Mouse (Mus musculus) embryo, embryonic 9.5 days (tissue): ENCODE measurements around the gene Rftn1.

Source experiments
- DNase-seq: peaks from one replicate; pipeline ENCODE4 v3.0.0-alpha.2; 2017; ENCODE audit errors: extremely low spot score

Gene Rftn1

DNA sequence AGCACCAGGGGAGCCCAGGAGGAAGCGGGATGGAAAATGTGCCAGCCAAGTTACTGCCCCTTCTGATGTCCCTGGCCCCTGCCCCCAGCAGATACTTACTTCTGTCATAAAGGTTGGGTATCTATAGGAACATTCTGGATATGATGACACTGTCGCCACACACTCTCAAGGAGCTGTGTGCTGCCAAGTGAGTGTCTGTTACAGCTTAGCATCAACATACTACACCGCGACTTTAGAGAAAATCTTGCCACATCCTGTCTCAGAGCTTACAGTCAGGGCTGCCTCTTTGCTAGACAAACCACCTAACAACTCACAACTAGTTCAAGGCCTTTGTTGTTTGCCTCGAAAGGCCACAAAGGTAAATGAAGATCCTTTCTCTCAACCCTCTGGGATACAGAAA, 96.4 kb downstream of the Rftn1 start:
- no peak for DNase-seq

DNA sequence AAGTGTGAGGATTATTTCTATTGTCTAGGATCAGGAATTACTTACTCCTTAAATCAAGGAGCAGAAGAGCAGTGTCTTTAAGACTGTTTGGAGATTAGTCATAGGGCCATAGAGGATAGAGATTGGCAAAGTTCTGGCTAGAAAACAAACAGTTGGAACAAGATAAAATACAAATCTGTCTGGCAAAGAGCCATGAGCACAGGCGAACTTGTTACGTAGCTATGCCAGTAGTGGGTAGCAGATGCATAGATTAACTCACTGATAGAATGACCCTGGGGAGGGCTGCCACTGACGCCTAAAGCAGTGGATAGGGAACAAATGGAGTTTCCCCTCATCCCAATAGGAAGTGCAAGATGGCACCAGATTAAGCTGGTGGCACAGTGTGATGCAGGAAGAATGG, 97.1 kb downstream of the Rftn1 start:
- no peak for DNase-seq

DNA sequence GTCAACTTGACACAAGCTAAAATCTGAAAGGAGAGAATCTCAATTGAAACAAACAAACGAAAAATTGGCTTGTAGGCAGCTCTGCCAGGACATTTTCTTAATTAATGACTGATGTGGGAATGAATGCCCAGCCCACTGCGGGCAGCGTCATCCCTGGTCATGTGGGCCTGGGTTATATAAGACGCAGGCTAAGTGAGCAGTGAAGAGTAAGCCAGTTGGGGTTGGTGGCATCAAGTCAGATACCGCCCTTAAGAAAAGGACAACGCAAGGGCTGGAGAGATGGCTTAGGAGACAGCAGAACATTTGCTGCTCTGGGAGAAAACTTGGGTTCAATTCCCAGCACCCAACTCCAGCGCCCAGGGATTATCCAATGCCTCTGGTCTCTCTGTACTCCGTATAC, 97.6 kb downstream of the Rftn1 start:
- DNase-seq = no peak

DNA sequence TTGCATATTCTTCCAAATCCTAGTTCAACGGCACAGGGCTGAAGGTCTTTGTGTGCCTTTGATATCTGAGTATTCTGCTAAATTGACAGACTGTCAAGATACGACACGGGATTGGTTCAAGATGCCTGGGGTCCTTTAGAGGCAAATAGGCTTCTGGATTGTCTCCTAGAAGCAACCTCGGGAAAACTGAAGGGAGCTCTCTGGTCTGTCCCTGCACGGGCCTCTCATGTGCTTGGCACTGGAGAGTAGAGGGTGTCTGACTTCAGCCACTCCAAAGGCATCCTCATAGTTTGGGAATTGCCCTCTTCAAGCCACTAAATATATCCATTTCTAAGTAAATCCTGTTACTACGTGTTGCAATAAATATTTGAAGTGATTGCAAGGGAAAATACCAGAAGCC, 98.6 kb downstream of the Rftn1 start:
- DNase-seq = no peak

DNA sequence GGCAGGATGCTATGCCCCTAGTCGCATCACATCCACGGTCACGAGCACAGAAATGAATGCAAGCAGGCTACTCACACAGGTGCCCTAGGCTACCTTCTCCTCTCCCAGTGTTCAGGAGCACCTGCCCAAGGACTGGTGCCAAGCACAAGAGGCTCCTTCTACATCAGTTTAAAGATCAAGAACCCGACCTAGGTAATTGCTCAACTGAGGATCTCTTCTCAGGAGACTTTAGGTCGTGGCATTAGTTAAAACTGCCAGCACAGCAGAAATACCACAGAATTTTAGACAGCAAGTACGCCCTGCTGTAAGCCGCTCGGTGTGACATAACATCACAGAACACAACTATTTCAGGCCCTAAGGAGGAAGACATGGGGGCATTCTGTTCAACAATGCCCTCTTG, 100.7 kb downstream of the Rftn1 start:
- no peak for DNase-seq

DNA sequence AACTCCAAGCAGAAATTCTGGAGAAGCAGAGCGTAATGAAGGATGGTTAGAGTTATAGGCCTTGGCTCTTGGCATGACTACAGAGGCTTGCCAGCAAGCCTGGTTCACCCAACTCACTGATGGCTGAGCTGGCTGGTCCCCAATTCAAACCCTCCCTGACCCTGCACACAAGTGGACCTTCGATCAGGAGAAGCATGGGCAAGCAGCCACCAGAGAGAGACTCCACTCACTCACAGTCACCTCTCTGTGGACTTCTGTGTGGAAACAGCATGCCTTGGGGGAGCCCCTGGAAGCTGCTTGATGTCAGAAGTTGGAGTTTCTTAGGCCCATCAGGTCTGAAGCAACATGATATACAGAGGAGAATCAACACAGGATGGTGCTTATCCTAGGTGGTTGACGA, 102.4 kb downstream of the Rftn1 start:
- DNase-seq = no peak

DNA sequence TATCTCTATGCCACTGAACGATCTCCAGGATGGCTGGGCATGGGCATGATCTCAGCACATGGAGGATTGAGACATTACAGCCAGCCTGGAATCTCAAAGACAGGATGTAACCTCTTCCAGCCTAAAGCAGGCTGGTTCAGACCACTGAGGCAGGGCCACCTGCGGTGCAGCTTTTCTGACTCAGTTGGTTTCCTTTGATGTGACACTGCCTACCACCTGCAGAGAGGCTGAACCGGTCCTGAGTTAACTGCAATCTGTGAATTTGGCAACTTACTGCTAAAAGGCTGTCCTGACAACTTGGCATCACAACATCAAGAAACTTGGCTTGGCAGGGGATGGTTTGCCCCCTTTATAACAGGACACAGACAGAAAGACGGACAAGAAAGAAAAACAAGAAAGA, 103.6 kb downstream of the Rftn1 start:
- no peak for DNase-seq

DNA sequence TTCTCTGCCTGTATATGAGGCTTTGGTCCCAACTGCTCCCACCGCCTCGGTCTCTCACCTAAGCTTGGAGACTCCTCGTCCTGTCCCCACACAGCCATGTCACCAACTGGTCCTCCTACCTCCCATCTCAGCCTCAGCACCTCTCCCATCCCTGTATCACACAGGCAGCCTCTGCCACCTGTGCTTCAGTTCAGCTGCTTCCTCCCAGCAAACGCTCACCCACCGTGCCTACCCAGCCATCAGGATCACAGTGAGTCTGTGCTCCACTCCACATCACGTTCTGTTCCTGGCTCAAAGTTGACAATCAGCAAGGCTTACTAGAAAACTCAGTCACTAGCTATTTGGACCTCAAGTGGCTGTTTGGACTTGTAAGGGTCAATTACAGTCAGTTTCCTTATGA, 105.8 kb downstream of the Rftn1 start:
- DNase-seq = no peak

DNA sequence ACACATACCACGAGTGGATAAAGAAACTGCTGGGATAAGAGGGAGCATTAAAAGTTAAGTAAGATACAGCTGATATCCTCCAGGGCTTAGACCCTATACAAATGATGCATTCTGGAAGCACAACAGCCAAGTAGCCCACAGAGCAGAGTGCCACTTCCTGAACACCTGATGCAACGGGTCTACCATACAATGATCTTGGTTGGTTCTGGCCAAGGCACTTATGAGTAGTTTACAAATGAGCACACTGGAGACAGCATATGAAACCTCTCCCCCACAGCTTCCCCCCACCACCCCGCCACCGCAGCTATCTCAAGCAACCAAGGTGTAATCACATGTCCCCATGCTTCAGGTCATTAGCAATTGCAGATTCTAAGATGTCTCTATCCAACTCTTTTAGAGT, 106.5 kb downstream of the Rftn1 start:
- no peak for DNase-seq

DNA sequence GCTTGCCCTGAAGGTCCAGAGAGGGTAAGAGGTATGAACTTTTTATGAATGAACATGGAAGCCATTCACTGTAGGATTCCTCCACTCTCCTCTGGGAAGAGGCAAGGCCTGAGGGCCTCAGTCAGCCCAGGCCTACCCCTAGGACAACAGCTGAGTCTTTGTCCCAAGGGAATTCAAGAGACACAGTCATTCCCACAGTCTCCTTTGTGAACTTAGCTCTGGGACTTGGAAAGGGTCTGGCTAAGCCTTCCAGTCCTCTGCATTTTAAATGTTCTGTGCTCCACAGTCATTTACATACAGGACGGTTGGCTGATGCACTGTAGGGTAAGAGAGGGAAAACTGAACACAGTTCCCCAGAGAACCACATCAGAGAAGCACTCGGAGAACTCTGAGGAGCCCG, 107.5 kb downstream of the Rftn1 start:
- DNase-seq = no peak

DNA sequence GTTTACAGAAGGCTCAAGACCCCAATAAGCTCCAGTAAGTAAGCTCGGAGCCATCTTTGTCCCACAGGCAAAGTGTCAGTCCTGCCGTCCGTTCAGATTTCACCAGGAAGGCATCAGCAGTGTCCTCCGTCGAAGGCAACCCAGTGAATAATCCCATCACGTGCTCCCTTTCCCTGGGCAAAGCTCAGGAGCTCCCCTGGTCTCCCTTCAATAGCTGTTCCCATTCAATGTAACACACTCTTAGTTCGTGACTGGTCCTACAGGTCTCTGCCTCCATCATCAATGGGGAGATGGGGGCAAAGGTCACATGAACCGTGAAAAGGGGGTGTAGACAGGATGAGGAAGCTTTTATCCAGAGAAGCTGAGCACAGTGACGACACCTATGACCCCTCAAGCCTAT, 108.8 kb downstream of the Rftn1 start:
- no peak for DNase-seq

DNA sequence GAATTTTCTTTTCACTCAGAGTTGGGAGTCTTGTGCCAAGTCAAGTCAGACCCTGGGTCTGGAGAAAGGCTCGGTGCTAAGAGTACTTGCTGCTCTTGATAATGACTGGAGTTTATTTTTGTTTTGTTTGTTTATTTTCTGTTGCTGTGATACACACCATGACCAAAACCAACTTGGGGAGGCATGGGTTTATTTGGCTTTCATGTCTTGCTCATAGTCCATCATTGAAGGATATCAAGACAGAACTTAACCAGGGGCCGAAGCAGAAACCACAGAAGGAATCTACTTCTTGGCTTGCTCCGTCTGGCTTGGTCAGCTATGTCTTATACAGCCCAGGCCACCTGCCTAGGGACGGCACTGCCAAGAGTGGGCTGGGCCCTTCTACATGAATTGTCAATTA, 109.5 kb downstream of the Rftn1 start:
- DNase-seq = no peak

DNA sequence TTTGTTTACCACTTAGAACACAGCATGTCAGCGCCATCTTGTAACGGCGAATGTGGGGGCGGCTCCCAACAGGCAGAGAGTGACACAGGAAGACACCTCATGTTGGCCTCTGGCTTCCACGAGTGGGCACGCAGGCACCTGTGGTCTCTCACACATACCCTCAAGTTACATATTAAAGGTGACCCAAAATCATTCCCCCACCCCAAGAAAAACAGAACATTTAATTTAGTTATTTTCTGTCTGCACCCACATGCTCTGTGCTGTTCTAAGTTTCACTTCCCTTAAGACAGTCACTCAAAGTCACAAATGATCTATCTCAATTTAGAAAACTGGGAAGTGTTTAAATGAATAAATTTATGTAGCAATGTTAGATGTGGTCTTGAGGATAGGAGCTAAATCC, 111.7 kb downstream of the Rftn1 start:
- DNase-seq = no peak

DNA sequence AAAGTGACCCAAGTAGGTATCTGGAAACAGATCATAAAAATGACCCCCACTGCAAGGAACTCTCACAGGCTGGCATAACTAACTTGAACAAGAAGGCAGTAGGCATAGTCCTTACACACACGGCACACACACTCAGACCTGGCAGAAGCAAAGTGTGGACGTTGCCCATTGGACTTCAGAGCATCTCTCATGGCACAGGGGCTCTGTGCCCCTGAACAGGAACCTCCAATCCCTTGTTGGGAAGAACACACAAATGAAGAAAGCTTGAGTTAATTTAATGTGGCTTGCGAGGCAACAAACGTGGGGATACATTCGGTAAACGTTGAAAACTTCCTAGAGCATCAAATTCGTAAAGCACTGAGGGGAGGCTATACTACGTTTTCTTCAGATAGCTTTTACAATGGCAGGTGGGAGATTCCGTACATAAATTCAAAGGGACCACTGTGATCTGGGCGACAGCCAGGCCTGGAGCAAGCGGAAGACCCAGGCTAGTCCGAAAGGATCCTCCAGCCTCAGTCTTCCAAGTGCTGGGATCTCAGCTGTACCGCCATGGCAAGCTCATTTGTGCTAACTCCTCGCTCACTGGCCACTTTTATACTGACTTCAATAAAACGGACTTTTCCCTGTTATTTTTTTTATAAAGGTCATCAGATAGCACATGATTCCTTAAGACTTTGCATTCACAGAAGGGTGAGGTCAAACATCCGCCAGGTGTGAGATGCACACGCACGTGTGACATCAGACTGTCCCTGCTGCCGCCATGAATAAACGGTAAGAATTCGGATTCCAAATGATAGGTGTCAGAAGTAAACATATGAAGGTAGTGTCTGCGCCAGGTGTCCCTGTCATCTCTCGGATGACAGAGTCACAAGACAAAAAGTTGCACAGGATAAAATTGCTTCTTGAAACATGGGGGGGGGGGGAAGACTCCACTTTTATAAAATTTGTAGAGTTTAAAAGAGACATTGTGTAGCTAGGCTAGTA, 117.2 kb downstream of the Rftn1 start:
- DNase-seq = no peak

DNA sequence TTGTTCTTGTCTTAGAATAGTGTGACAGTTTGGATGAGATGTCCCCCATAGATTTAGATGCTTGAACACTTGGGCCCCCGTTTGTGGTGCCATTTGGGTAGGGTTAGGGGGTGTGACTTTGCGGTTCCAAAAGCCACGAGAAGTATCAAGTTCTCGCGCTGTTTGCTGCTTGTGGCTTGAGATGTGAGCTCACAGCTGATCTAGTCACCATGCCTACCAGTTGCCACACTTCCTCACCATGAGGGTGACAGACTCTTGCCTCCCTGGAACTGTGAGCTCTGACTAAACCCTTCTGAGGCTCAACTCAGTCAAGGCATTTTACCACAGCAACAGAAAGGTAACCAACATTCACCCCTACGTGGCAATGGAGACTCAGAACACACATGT, 118.9 kb downstream of the Rftn1 start:
- no peak for DNase-seq

DNA sequence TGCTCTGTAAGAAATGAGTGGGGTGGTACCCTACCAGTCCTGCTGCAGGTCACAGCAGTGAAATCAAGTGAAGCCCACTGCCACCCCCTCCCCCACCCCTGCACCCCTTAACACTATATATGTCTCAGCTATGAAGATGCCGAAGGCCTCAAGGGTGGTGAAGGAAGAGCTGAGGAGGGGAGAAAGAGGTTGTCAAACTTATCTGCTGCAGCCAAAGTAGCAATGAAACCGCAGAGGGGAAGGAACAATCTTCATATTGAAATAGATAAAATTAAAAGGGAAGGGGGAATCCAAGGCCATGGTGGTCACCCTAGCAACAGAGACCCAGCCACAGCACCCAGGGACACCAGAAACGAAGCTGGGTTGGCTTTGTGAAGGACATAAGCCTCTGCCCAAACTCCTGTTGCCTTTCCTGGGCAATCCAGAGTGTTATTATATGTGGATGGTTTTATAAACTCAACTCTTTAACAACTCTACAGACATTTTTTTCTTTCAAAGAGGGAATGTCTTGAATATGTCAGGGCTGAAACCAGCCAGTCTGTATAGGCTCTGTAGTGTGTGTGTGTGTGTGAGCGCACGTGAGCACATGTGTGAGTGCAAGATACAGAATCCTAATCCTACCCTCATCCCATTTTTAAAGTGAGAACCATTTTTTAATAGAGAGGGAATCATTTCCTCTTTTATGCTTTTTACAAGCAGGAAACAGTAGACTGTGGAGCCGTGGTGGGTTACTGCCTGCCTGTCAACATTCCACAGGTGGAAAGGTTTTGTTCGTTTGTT, 119.5 kb downstream of the Rftn1 start:
- DNase-seq = no peak

DNA sequence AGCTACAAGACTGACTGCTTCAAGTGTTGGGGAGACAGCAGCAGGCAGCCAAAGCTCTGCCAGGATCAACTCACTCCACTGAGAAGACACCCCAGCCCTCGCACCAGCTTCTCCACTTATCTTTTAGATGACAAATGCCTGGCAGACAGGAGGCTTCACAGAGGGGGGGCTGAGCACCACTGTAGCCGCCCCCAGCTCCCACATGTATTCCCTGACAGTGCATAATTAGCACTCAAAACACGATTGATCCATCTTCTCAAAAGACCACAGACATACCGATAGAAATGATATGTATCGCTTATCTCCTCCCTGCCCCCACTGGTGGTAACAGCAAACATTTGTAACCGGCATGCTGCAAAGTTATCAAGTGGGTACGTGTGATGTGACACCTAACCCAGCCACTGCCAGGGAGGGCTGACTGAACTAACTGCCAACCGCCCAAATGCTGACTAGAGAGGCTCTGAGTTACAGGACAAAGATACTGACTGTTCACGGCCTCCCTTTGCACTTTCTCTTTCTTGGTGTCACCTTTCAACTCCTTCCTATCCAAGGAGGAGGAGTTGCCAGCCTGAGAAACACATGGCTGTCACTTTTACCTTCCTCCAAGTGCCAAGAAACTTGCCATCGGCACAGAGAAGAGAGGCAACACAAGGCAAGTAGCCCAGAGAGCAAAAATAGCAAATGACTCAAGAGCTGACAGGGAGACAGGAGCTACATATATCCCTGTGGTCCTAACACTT, 120.4 kb downstream of the Rftn1 start:
- no peak for DNase-seq

DNA sequence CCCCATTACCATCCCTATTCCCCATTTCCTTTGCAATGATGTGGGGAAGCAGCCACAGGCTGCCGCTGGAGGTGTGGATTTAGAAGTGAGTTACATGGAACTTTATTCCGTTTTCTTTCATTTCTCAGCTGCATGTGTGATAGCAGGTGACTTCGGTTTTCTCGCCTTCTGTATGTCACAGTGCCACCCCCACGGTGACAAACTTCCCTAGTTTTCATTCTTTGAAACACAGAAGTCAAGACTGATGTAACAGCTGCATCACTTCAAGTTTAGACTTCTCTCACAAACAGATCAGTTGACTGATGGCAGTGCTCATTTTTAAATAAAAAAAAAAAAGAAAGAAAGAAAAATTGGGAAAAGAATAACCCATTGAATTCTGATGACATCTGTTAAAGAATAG, 121.3 kb downstream of the Rftn1 start:
- no peak for DNase-seq

DNA sequence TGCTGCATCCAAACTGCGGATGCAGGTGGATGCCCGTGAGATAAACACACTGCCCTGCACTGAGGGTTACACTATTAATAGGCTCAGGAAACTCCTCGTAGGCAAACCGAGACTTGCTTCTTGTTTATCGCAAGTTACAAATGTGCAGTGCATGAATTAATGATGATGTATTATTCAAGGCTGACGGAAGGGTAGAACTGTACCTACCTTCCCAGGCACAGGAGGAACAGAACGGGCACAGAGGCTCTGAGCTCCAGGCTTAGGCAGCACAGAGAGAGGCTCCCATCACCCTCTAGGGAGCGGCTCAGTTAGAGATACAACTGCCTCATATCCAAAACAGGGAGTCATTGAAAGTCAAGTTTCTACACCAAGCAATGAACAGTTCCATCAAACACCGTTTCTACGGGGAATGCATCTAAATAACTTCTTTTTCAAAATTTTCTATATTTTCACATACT, 121.8 kb downstream of the Rftn1 start:
- no peak for DNase-seq

DNA sequence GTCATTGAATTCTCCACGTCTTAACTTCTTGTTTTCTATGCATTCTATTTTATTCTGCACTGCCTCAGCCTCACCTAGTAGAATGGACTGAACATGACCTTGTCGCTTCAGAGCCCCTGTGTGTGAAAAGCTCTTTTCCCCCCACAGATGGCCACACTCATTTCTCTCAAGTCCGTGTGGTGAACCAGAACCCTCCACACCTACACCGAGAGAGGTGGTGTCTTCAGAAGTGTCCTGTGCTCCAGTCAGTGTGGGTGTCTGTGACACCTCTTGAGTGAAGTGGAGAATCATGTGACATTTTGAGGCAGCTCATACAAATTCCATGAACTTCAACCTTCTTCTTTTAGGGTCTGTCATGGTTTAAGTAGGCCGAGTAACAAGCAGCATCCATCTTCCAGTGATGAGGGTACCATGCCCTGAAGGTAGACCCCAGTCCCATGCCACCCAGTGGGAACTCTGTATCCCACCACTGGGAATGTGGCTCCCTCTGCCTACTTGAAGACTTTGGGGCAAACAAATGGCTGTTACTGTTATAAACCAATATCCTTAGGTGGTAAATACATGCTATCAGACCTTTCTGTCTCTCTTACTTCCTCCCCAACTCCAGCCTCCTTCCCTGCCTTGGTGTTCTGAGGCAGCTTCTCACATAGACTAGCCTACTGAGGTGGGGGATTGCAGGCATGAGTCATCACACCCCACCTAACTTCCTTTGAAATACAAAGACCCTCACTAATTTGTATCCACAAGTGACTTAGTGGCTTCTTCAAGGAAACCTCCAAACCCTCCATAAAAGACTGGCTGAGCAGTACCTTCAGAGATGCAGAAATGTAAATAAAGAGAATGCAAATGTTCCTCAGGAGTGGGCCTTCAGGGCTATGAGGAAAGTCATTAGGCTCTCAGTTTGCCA, 122.4 kb downstream of the Rftn1 start:
- no peak for DNase-seq
